Mouse (Mus musculus) gastrocnemius, postnatal 14 days (tissue): ENCODE data around the gene Extl1. TPM values are rescaled to one million over a fixed set of nuclear protein-coding genes. Genes with fewer than 3 reads are reported as not detected.
"Not testable (repeated sequence)": the region's sequence is repeated elsewhere in the genome, so short reads cannot be mapped to it uniquely, and the experiment has no call there.

Experiments used
- DNase-seq: peaks from one replicate; pipeline ENCODE4 v3.0.0; 2021; ENCODE audit warnings: mixed read lengths
- intact Hi-C: fragments of 180-260 bp; cut with DNase I; formaldehyde crosslinking; loops from one replicate; pipeline ENCODE4 v1.15.1; 2025; ENCODE audit warnings: low total_unique reads
- long read RNA-seq, 2 experiments: library from polyadenylated mRNA; stranded (forward); transcript quantifications; one replicate each; pipeline ENCODE4 v2.0.0; 2021
- total RNA-seq, 2 experiments: library from RNA; stranded (reverse); gene quantifications; 2 replicates each; pipeline ENCODE4 v1.2.3; 2021

The Extl1 gene
- 10 to 100 TPM; 36.3 to 37.2 TPM for total RNA-seq
- long read RNA-seq, experiment 1, full-length matches to known transcripts, result 45 of 58 reads
- long read RNA-seq, experiment 1, partial matches to known transcripts, result 4 of 58 reads
- long read RNA-seq, experiment 1, other reads (novel, unspliced or antisense), result 9 of 58 reads
- long read RNA-seq, experiment 2, full-length matches to known transcripts, result 54 of 64 reads
- long read RNA-seq, experiment 2, partial matches to known transcripts, result 2 of 64 reads
- long read RNA-seq, experiment 2, other reads (novel, unspliced or antisense), result 8 of 64 reads

DNA sequence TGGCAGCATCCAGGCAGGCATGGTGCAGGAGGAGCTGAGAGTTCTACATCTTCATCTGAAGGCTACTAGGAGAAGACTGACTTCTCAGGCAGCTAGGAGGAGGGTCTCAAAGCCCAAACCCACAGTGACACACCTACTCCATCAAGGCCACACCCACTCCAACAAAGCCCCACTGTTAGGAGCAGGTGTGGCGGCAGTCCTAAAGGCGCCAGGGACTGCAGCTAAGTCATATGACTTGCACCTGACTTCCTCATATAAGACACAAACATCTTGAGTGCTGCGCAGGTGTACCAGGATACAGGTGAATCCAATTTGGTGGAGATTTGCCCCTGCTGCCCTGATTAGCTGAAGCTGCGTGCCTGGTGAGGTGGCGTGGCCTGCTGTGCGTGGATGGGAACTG is at the start of gene Extl1:
TSS of gene Extl1 (minus strand) at position 101 of the 400 bp plus-strand sequence.
- DNase-seq, intact Hi-C loops: not testable (repeated sequence)

DNA sequence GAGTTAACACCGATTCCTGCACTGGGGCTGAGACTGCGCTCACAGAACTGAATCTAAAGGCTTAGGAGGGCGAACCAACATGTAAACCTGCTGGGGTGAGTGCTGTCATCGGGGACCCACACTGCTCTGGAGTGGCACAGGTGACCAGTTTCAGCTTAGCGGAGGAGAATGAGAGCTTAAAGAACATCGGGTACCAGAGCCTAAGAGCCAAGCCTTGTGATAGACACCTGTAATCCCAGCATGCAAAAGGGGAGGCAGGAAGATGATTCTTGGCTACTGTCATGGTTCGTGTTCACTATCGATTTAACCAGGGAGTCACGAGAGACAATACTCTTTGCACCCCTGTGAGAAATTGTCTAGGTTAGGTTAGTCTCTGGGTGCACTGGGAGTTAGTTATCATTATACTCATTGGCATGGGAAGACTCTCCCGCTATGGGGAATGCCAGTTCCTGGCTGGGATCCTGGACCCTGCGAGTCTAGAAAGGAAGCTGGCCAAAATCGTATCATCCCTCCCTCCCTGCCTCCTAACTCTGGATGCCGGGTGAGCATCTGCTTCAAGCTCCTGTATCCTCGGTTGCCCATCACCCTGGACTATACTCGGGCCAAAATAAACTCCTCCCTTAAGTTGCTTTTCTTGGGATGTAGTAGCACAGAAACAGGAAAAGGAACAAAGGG is 49.2 kb upstream of the Extl1 start:
- intact Hi-C loops, result no loop called here
- DNase-seq, result no peak

DNA sequence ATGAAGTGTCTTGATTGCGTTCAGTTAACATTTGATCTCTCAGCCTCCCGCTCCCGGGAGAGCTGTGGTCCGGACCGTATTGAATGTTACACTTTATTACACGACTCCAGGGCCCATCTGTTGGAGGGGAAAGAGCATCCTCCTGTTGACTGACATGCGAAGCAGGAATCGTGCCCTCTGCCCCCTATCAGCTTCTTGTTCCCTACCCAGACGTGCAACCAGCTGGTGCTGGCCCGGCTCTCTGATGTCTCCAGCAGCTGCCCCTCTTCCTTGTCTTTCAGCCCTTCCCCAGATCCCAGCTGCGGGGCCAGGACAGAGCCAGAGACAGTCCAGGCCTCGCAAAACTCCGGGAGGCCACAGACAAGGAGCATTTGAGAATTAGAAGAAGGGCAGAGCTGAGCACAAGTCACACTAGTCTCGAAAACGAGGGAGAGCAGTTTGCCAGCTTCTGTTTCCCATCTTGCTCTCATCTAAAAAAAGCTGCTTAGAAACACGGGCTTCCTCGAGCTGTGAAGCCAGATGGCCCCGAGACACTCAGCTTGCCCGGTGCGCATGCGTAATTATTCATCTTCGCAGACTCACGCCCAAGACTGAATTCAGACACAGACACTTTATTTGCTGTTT is 46.8 kb upstream of the Extl1 start:
- intact Hi-C loops, result no loop called here
- peak; percentile 18 for DNase-seq

DNA sequence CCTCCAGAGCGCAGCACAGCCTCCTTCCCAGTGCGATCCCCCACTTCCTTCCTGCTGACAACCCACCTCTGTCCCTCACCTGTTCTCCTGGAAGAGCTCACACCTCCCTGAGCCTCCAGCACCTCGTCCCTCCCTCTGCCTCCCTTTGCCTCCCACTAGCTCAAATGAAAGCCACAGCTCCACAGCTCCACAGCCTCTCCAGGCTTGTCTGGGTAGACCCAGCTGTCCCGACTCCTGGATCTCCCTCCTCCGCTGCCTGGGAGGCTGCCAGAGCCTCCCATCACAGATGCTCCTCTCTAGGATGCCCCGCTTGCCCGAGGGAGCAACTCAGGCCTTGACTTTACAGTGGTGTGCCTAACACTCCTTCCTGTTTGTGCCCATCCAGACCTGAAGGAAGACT is 41.4 kb upstream of the Extl1 start:
- no peak for DNase-seq
- intact Hi-C loops, result no loop called here

DNA sequence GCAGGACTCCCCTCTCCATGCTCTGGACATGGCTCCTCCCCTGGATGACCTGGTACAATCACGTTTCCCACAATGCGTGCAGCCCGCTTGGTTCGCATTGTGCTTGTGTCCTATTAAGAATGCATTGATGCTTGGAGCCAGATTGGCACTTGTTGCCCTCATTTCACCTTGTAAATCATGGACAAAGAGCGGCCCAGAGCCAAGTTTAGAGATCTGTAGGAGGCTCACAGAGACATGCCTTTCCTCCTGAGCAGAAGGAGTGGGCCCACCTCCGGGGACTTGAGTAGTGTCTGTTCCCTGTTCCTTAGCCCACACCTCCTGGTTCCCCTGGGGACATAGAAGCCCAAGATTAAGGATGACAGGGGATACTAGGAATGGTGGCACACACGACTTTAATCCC is 40.3 kb upstream of the Extl1 start:
- DNase-seq, result no peak
- intact Hi-C loops, result no loop called here

DNA sequence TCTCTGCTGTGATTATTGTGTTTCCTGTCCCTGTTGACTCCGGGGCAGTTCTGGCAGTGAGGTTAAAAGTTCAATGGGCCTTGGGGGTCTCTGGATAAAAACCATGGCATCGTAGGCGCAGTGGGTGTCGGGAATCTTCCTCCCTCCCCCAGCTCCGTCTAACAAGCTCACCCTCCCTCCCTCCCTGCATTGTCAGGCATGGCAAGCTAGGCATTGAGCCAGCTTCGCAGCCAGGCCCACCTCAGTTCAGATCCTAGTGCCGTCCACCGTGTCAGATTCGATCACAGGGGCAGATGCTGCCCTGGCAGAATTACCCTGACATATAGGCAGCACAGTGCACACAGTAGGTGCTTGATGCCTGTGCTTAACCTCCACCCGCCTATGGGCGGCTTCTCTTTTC is 38.3 kb upstream of the Extl1 start:
- intact Hi-C loops, result no loop called here
- DNase-seq, result no peak

DNA sequence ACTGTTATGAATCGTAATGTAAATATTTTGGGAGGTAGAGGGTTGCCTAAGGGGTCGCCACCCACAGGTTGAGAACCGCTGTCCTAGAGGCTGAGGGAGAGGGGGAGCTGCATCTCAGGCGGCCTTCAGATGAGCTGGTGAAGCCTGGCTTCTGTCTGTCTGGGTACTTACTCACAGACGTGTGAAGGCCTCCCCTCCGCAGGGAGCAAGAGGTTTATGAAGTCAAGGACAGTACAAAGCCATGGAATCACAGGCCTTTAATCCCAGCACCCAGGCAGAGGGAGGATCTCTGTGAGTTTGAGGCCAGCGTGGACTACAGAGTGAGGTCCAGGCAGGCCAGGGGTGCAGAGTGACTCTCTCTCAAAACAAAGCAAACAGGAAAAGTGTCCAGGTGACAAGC is 33.5 kb upstream of the Extl1 start:
- intact Hi-C loops, result no loop called here

DNA sequence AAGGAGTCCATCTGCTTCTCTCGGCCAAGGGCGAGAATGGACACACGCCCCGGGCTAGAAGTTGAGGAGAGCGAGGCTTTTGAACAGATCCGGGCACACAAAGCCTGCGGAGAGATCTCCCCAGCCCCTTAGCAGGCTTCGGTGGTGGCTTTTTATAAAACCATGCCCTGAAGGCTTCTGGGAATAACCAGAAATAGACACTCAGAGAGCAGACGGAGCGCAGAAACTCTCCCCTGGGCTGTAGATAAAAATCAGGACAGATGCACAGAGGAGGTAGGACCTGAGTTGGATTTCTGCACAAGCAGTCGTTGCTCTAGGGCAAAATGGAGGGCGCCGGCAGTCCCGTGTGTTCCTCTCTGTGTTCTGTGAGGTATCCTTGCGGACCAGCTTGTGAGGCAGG is 33.0 kb upstream of the Extl1 start:
- DNase-seq, result no peak
- intact Hi-C loops, result no loop called here

More for the DNA sequence above, 33.5 kb upstream of the Extl1 start:
- no peak for DNase-seq

DNA sequence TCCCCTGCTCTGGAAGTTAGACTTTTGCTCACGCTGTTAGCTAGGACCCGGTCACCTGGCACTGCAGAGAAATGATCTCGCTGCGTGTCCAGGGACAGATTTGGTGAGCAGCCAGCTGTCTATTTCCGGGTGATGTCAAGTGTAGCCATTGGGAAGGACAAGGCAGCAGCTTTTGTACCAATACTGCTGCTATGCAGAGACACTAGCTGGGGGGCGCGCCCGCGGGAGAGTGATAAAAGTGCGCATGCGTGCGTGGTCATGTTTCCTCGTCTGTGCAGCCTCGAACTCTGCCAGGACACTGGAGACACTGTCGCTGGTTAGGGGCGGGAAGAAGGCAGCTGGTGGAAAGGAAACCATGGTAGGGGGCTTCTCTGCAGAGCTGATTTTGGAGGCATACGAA is 32.5 kb upstream of the Extl1 start:
- intact Hi-C loops, result no loop called here
- DNase-seq, result no peak

DNA sequence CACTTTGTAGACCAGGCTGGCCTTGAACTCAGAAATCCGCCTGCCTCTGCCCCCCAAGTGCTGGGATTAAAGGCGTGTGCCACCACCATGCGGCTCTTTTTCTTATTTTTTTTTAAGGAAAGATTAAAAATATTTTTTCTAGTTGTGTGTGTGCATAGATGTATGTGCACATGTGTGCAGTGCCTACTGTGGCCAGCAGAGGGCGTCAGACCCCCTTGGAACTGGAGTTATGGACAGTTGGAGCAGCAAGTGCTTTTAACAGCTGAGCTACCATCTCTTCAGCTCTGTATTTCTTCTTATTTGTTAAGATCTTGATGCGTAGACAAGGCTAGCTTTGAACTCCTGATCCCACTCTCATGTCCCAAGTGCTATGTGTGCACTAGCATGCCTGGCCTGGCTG is 25.6 kb upstream of the Extl1 start:
- DNase-seq, result no peak
- intact Hi-C loops, result no loop called here

DNA sequence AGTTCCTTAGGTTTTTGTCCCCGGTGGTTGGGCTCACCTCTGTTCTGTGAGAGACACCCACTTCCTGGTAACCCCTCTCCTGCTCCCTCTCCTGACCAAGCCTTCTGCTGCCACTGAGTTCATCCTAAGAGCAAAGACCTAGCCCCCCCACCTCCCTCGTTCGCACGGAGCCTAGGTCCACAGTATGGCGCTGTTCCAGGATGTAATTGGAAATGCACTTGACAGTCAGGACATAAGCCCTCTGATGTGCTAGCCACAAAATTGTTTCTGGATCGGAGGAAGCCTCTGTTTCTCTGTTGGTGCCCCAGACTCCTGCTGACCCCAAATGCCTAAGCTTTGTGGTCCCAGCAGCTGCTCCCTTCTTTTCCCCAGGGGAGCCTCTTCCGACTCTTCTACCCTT is 20.1 kb upstream of the Extl1 start:
- no peak for DNase-seq
- intact Hi-C loops, result no loop called here

DNA sequence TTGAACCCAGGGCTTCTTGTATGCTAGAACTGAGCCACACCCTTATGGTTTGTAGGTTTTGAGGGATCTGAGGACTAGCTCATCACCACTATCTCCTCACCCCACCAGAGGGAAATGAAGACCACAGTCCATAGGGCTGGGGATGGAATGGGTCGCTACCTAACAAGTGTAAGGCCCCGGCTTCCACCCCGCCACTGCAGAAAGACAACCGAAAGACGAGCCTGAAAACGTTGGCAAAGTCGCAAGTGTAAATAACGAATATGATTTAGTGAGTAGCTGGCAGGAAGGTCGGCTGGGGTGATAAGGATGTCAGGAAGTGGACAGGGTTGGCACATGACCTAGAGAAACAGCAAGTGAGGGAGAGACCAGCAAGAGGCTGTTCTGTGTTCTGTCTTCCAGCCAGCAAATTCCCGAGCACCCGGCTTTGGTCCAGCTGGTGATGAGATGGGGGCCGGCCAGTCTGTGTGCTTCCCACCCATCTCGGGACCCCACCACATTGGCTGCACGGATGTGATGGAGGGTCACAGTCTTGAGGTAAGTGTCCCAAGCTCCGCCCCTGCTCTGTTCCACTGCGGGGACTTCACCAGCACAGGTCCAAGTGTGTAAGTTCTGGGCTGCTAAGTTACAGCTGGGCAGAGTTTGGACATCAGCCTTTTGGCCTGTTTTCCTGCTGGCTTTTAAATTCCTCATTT is 19.1 kb upstream of the Extl1 start:
- DNase-seq, result peak; percentile 42
- intact Hi-C loops, result no loop called here

DNA sequence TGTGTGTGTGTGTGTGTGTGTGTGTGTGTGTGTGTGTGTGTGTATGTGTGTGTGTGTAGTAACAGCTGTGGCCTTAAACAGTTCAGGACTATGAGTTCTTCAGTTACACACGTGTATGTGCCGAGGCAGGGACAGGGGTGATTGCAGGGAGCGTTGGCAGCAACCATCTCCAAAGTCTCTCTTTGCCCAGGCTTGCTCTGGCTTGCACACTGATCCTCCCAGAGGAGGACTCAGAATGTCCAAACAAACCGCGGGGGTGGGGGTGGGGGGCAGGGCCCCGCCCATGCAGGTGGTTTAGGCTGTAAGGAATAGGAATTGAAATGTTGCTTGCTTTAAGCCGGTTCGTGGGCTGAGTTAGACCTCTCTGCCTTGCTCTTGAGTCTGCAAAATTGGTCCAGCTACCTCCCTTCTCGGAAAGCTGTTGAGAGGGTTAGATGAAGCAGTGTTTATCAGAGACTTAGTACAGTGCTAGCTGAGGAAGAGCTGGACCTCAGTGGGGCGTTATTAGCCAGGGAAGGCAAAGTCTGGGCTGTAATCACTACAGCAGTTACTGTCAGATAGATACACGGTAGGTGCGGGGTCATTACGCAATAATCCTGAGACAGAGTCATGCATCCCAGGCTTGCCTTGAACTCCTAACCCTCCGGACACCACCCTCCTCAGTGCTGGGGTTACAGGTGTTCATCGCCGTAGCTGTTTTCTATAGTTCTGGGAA is 18.4 kb upstream of the Extl1 start:
- intact Hi-C loops, result no loop called here
- no peak for DNase-seq

DNA sequence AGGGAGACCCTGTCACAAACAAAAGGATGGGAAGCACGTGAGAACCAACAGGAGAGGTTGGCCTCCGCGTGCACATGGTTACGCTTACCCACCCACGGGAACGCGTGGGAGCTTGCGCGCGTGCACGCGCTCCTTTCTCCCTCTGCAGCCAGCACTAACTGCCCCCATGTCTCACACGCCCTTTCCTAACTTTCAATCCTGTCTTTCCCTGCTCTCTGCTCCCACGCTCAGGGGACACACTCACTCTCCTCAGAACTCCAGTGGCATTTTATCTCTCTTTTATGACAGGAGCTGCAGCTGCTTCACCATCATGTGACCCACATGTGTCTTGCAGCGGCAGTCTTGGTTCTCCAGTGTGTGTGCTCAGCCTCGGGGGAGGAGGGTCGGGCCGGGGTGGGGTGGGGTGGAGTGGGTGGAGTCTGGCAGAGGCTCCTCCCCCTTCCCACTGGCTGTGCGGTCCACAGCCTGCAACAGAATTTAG is 17.6 kb upstream of the Extl1 start:
- peak; percentile 64 for DNase-seq
- intact Hi-C loops, result no loop called here

DNA sequence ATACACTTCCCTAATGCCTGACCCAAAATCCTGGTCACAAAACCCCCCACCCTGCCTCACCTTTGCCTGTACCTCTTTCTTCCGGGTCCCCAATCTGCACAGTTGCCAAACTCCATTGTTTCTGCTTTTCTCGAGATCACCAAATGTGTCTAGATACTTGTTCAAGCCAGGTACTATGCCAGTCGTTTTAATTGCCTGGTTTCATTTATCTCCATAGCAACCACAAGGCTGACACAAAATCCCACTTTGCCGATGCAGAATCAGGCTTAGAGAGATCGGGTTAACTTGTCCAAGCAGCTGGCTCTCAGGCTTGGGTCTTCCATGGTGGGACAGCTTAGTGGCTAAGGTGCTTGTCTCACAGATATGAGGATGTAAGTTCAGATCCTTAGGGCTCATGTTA is 16.6 kb upstream of the Extl1 start:
- no peak for DNase-seq
- intact Hi-C loops, result no loop called here

DNA sequence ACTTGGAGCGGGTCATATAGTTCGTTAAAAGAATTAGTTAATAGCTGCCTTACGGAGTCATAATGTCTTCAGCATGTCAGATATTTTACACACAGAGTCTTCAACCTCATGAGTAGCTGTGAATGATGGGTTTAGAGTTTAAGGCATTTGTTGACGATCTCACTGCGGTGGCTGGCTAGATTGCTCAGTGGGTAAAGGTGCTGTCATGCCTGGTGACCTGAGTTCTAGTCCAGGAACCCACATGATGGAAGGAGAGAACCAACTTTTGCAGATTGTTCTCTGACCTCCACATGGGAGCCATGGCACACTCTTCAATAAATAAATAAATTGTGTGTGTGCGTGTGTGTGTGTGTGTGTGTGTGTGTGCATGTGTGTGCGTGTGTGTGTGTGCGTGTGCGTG is 14.1 kb upstream of the Extl1 start:
- intact Hi-C loops, result no loop called here

DNA sequence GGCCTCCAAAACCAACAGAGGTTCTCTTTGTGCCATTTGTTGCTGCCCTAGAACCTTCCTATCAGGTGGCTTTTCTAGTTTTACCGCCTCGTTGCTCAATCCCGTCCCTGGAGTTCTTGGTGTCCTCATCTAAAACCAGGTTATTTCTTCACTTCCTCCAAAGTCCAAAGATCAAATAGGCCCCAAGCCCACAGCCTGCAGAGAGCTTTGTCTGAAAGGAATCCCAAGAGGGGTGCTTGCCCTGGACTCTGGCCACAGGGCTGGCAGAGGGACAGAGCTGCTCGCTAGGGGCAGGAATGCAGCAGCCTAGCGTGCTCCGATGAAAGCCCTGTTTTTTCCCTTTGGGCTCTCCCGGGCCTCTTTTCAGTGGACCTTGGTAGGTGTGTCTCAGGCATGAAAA is 13.5 kb upstream of the Extl1 start:
- intact Hi-C loops, result no loop called here

More for the DNA sequence above, 14.1 kb upstream of the Extl1 start:
- DNase-seq, result no peak

DNA sequence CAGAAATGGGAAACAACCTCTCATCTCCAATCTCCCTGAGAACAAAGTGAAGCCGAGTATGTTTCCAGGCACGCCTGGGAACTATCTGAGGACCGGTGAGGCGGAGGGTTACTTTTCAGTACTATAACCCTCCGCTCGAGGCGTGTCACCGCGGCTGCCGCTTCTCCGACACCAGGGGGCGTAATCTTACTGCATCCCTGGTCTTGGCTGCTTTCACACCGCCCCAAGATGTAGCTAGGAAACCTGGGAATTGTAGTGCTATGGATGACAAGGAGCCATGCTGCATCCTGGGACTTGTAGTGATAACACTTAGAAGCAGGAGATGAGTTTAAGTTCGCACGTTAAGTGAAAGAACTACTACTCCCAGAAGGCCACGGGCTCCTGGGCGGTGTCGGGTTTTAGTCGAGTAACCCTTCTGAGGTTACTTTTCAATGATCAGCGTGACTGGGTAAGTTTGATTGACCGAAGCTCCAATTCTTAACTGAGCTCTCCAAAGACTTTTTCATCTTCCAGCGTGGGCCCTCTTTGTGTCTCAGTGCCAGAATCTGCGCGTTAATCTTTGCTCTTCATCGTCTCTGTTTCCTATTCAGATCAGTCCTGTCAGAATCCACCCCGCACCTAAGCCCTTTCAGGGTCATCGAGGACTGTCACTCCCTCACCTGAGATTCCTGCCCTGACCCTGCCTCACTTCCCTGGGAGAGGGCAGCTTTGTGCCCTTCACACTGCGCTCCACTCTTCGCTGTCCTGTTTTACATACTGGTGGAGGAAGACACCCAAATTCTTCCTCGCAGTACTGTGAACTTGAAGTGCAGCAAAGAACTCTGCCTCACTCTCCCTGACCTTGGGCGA is 12.6 kb upstream of the Extl1 start, which contains the start of gene Pafah2:
TSS of gene Pafah2 (plus strand) at position 344 of the 849 bp plus-strand sequence.
- intact Hi-C loops, result loop anchor here (2.0 kb wide), 1 partner anchor 83 kb away; no protein-coding TSS in a partner anchor
- DNase-seq, result peak; percentile 92

More for the DNA sequence above, 13.5 kb upstream of the Extl1 start:
- peak; percentile 59 for DNase-seq
